8 mouse cellular contexts compared by ENCODE assay signal in genomic region chr5:73491074-73491836, GRCm38 (mm10). TPM values are rescaled to one million over a fixed set of nuclear protein-coding genes. Genes with fewer than 3 reads are reported as not detected.
DNase-seq lines count a peak whose midpoint lies in the region; ATAC-seq and TF ChIP-seq lines count a peak whose summit lies in the region.

No protein-coding gene starts in this region.

- ATAC-seq in cerebellum, adult (ENCODE audit: insufficient number of reproducible peaks, low FRiP score, low TSS enrichment), result peak; percentile 2; the same call in 1 of the 2 replicates
- peak; percentile 13 for ATAC-seq in heart, postnatal 0 days (ENCODE audit: insufficient read depth, low read depth)
- ATAC-seq in liver, embryonic 13.5 days (ENCODE audit: low read depth), result peak; percentile 17

- no peaks in the 10 kb centered on the region for H3K27me3 ChIP-seq in heart, postnatal 0 days (ENCODE audit: control insufficient read depth, insufficient read depth, low read length)
- H3K27me3 ChIP-seq in liver, embryonic 13.5 days, result no peaks in the 10 kb centered on the region; the same call in 1 of the 2 replicates
- no peaks in the 10 kb centered on the region for H3K27me3 ChIP-seq in small intestine, adult 2 months (ENCODE audit: control insufficient read depth, insufficient read depth, low read length)

- peaks cover 12% of the 10 kb centered on the region for H3K4me1 ChIP-seq in heart, postnatal 0 days (ENCODE audit: control insufficient read depth, insufficient read depth)
- peaks cover 27% of the 10 kb centered on the region for H3K4me1 ChIP-seq in liver, embryonic 13.5 days (replicated peaks)
- H3K4me1 ChIP-seq in small intestine, adult 2 months (ENCODE audit: control insufficient read depth, insufficient read depth, insufficient read length, low read length), result peaks cover 5% of the 10 kb centered on the region; the same call in 1 of the 2 replicates

- peak overlapping the region; percentile 82 for H3K27ac ChIP-seq in heart, postnatal 0 days (ENCODE audit: low read depth)
- peak overlapping the region; percentile 73 for H3K27ac ChIP-seq in liver, embryonic 13.5 days
- H3K27ac ChIP-seq in small intestine, adult 2 months (ENCODE audit: insufficient read depth, low read depth, low read length), result peak overlapping the region; percentile 54

- no peaks in the 10 kb centered on the region for H3K9me3 ChIP-seq in heart, postnatal 0 days (replicated peaks; ENCODE audit: control insufficient read depth, low read length)
- no peaks in the 10 kb centered on the region for H3K9me3 ChIP-seq in liver, embryonic 13.5 days (replicated peaks)

- no peak for DNase-seq in cerebellum, postnatal 25 days
- peak; percentile 35 to 60 for DNase-seq in thymus, postnatal 10 days (ENCODE audit: low spot score in 2 of 2)
- DNase-seq in thymus, postnatal 0 days (ENCODE audit: low spot score), result no peak
- DNase-seq in heart, postnatal 0 days (ENCODE audit: low spot score), result no peak
- no peak for DNase-seq in liver, embryonic 13.5 days
- DNase-seq in right cerebral cortex, postnatal 25 days, result no peak

- WGBS in heart, postnatal 0 days, result 2% methylated on average over 56 of the region's 70 CpGs
- WGBS in liver, embryonic 13.5 days (ENCODE audit: insufficient replicate concordance), result under 1% methylated on average over 67 of the region's 70 CpGs
- under 1% methylated on average over 67 of the region's 70 CpGs for WGBS in small intestine, adult 2 months

- peak overlapping the region; percentile 57 for H3K9ac ChIP-seq in heart, postnatal 0 days (replicated peaks; ENCODE audit: low read depth, low read length)
- H3K9ac ChIP-seq in liver, embryonic 13.5 days, result peak overlapping the region; percentile 80

- no peak for TF ChIP-seq EP300 in heart, postnatal 0 days (IDR thresholded peaks at IDR 0.05; ENCODE audit: low read depth)

- TF ChIP-seq CTCF in heart, postnatal 0 days (IDR thresholded peaks at IDR 0.05; ENCODE audit: low read depth), result no peak
- TF ChIP-seq CTCF in small intestine, adult 2 months (IDR thresholded peaks at IDR 0.05; ENCODE audit: extremely low read depth, insufficient read length, insufficient replicate concordance, low read depth, low read length), result no peak

- peak overlapping the region; percentile 100 for H3K4me2 ChIP-seq in heart, postnatal 0 days (ENCODE audit: low read depth, low read length)
- peak overlapping the region; percentile 99 for H3K4me2 ChIP-seq in liver, embryonic 13.5 days

- peak overlapping the region; percentile 87 for H3K4me3 ChIP-seq in heart, postnatal 0 days (ENCODE audit: low read depth, low read length)
- H3K4me3 ChIP-seq in liver, embryonic 13.5 days (replicated peaks), result peak overlapping the region; percentile 86
- peak overlapping the region; percentile 96 for H3K4me3 ChIP-seq in small intestine, adult 2 months (ENCODE audit: low read depth, low read length)

- no peaks in the 10 kb centered on the region for H3K36me3 ChIP-seq in heart, postnatal 0 days (replicated peaks; ENCODE audit: control insufficient read depth, insufficient read depth, low read length)
- no peaks in the 10 kb centered on the region for H3K36me3 ChIP-seq in liver, embryonic 13.5 days
- no peaks in the 10 kb centered on the region for H3K36me3 ChIP-seq in small intestine, adult 2 months (ENCODE audit: control insufficient read depth, insufficient read depth, low read length)

- TF ChIP-seq POLR2A in small intestine, adult 2 months (IDR thresholded peaks at IDR 0.05; ENCODE audit: low read depth, low read length), result peak; percentile 67; the same call in 1 of the 2 replicates

RNA-seq across cellular contexts. Expression of gene Dcun1d4, which starts 10.5 kb away (rescaled TPM):
- 5.9 and 8.8 TPM in 2 replicates for polyA plus RNA-seq in thymus, postnatal 0 days (2015; fragmentation: Nextera tagmentation; extraction: Ambion mirVana)
- 5.2 and 5.6 TPM in 2 replicates for total RNA-seq in heart, postnatal 0 days (2014; rRNA removed; ENCODE audit: low replicate concordance)
- 9.9 and 10.4 TPM in 2 replicates for polyA plus RNA-seq in heart, postnatal 0 days (2015; fragmentation: Nextera tagmentation; extraction: Ambion mirVana)
- 2.9 and 5.4 TPM in 2 replicates for polyA plus RNA-seq in liver, embryonic 13.5 days (2015; fragmentation: Nextera tagmentation; extraction: Ambion mirVana)
- 1.6 and 2.8 TPM in 2 replicates for polyA plus RNA-seq in small intestine, adult 2 months (2012; rRNA removed)

Comparison
In these comparisons a context has a peak if more than half of its experiments do, and no peak if none do; other contexts are left out.
1. DNase-seq: peak in thymus, postnatal 10 days (2 of 2); none in cerebellum, postnatal 25 days (0 of 2), thymus, postnatal 0 days (single experiment), heart, postnatal 0 days (single experiment), liver, embryonic 13.5 days (single experiment) and right cerebral cortex, postnatal 25 days (single experiment).
2. Peak in every context shown above with its lines, with median percentiles within 50 percentile points of each other: ATAC-seq, H3K27ac ChIP-seq and H3K4me3 ChIP-seq.